Mouse (Mus musculus): ENCODE data around the gene H2-Aa. TPM values are rescaled to one million over a fixed set of nuclear protein-coding genes. Genes with fewer than 3 reads are reported as not detected.

H2-Aa gene
- polyA plus RNA-seq, 1 experiment from 2014 or later, result 0.11 TPM

DNA sequence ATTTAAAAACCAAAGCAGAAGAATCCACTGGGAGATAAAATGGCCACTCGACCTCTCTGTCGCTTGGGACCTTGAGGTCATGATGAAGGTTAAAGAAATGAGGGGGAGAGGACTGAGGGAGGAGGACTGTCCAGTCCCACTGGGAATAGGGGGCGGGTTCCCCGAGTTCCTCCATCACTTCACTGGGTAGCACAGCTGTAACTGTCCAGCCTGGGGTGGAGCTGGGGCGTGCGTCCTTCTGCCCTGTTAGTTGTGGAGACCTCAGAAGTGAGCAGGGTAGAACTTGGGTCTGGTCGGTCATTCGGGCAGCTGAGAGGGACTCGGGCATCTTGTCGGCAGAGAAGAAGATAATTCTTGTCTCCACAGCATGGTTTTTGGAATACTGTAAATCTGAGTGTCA, 21.6 kb upstream of the H2-Aa start:
- WGBS, result 27% methylated on average over 10 of the region's 10 CpGs
- H3K9me3 ChIP-seq, result no peaks in the 10 kb centered on the region
- H3K4me3 ChIP-seq, result peak overlapping the region; percentile 71
- DNase-seq (ENCODE audit: low spot score), result peak; percentile 74
- peaks cover 11% of the 10 kb centered on the region for H3K4me1 ChIP-seq
- H3K27ac ChIP-seq, result peak overlapping the region; percentile 86
- H3K36me3 ChIP-seq, result no peaks in the 10 kb centered on the region
- peaks cover 5% of the 10 kb centered on the region; the same call in 1 of the 2 replicates for H3K27me3 ChIP-seq (ENCODE audit: insufficient read depth, poor library complexity, severe bottlenecking)

DNA sequence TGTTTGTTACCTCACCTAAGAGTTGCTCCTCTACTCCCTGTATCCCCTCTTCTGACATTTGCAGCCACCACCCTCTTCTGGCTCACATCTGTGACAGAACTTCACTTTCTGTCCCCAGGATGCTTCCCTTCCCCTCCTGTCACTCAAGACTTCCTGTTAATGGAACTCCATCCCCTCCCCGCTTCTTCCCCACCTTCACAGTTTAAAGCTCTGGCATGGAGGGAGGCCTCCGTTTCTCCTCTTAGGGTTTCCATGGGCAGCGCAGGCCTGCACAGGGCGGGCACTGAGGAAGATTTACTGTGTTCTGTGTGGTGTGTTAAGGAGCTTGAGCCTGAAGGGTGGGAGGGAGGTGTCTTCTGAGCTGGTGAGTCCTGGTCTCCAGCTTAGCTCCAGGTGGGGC, 20.5 kb upstream of the H2-Aa start:
- Histone ChIP-seq H3K9me3 (no peaks in the 10 kb centered on the region), H3K4me1 (peaks cover 11% of the 10 kb centered on the region), H3K27ac (no peak overlapping the region), H3K36me3 (no peaks in the 10 kb centered on the region), H3K27me3 (ENCODE audit: insufficient read depth, poor library complexity, severe bottlenecking) (peaks cover 5% of the 10 kb centered on the region; the same call in 1 of the 2 replicates), H3K4me3 (no peak overlapping the region; the same call in 1 of the 2 replicates)
- WGBS, result 69% methylated on average over 4 of the region's 4 CpGs
- peak; percentile 51 for DNase-seq (ENCODE audit: low spot score)

DNA sequence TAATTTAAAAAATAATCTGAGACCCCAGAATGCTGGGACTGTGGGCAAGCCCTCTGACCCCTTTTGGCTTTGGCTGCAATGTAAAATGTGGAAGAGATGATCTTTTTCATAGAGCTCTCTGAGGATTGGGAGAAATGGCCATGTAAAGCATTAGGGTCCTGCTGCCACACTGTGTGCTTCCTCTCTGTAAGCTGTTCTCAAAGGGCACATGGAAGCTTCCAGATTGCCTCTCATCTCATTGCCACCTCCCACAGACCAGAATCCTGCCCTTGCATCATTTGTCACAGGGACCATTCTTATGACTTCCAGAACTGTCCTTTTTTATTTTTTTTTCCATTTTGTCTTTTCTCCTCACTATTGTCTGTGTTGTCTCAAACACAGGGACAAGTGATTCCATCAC, 19.6 kb upstream of the H2-Aa start:
- peak; percentile 38 for DNase-seq (ENCODE audit: low spot score)
- Histone ChIP-seq H3K4me1 (peaks cover 11% of the 10 kb centered on the region), H3K27me3 (ENCODE audit: insufficient read depth, poor library complexity, severe bottlenecking) (peaks cover 5% of the 10 kb centered on the region; the same call in 1 of the 2 replicates), H3K36me3 (no peaks in the 10 kb centered on the region), H3K4me3 (no peak overlapping the region), H3K9me3 (no peaks in the 10 kb centered on the region), H3K27ac (no peak overlapping the region)

DNA sequence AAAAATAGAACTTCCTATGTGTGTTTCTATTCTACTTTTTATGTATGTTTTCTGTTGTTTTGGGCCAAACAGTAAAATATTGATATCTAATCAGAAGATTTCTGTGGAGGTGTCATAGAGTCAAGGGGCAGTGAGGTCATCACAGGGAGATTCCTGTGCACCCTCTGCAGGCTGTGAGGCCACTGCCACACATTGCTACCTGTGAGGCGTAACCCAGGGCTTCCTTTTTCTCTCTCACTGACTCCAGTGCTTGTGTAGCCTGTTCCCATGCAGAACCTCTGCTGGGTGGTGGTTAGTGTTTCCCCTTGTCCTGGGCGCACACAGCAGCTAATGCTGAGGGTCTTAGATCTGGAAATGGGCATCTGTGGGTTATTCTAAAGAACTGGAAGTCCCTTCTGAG, 18.8 kb upstream of the H2-Aa start:
- H3K4me1 ChIP-seq, result peaks cover 11% of the 10 kb centered on the region
- no peak for DNase-seq (ENCODE audit: low spot score)
- WGBS, result 83% methylated on average over 2 of the region's 2 CpGs
- no peak overlapping the region for H3K27ac ChIP-seq
- no peaks in the 10 kb centered on the region for H3K36me3 ChIP-seq
- peaks cover 5% of the 10 kb centered on the region; the same call in 1 of the 2 replicates for H3K27me3 ChIP-seq (ENCODE audit: insufficient read depth, poor library complexity, severe bottlenecking)
- no peak overlapping the region for H3K4me3 ChIP-seq
- no peaks in the 10 kb centered on the region for H3K9me3 ChIP-seq

DNA sequence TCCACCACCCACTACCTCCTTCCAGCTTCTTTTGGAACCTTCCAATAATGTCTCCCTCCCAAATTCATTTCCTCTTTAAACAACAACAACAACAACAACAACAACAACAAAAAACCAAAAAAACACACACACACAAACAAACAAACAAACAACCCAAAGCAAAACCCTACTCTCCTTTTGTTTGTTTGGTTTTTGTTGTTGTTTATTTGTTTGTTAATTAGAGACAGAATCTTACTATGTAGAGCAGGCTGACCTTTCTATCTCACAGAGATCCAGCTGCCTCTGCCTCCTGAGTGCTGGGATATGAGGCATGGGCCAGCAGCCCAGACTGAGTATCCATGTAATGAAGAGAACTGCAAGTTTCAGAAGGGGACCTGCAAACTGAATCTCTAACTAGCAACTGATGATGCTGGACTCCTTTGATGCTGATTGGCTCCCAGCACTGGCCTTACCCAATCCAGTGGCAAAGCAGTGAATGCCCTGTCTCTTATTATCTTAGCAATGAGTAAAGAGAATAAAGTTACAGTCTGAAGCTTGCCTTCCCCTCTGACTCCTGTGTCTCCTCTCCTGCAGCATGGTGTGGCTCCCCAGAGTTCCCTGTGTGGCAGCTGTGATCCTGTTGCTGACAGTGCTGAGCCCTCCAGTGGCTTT, 17.9 kb upstream of the H2-Aa start, which contains the start of gene H2-Eb1:
Gene H2-Eb1, plus strand, starts transcription at position 488 of the 651 bp plus-strand sequence.
- Histone ChIP-seq H3K36me3 (no peaks in the 10 kb centered on the region), H3K4me3 (no peak within 1 kb of the TSS), H3K27me3 (ENCODE audit: insufficient read depth, poor library complexity, severe bottlenecking) (peaks cover 5% of the 10 kb centered on the region; the same call in 1 of the 2 replicates), H3K9me3 (no peaks in the 10 kb centered on the region), H3K4me1 (peaks cover 11% of the 10 kb centered on the region), H3K27ac (no peak within 1 kb of the TSS)
- peak; percentile 80 for DNase-seq (ENCODE audit: low spot score)

DNA sequence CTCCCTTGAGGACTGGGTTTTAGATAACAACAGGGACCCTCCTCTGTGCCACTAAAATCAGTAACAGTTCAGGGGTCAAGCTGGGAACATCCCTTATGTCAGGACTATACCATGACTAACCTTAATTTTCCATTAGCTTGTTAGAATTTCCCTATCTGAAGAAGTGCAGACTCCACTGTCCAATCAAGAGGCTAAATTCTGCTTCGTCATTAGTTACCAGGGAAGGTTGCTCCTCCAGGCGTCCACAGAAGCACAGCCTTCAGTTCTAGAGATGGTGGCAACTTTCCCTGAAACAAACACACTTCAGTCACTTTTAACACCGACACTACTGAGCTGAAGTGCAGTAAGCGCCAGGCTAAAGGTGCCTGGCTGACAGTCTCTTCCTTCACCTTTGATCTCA, 17.1 kb upstream of the H2-Aa start:
- DNase-seq (ENCODE audit: low spot score), result no peak
- H3K27me3 ChIP-seq (ENCODE audit: insufficient read depth, poor library complexity, severe bottlenecking), result peaks cover 5% of the 10 kb centered on the region; the same call in 1 of the 2 replicates
- no peak overlapping the region for H3K4me3 ChIP-seq
- peaks cover 8% of the 10 kb centered on the region for H3K4me1 ChIP-seq
- H3K27ac ChIP-seq, result no peak overlapping the region
- 18% methylated on average over 4 of the region's 4 CpGs for WGBS
- no peaks in the 10 kb centered on the region for H3K9me3 ChIP-seq
- H3K36me3 ChIP-seq, result no peaks in the 10 kb centered on the region

DNA sequence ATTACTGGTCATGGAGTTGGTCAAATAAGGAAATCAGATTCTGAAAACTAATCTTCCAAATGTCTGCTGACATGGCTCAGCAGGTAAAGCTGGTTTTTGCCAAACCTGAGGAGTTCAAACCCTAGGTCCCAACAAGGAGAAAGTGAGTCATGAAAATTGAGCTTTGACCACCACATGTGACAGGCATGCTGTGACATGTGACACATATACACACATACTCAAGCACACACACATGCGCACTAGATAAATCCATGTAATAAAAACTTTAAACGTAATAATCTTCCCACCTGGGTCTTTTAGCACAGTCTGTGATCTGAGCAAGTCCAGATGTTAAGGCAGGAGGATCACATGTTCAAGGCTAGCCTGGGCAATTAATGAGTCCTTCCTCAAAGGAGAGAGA, 16.2 kb upstream of the H2-Aa start:
- H3K27me3 ChIP-seq (ENCODE audit: insufficient read depth, poor library complexity, severe bottlenecking), result peaks cover 5% of the 10 kb centered on the region; the same call in 1 of the 2 replicates
- H3K9me3 ChIP-seq, result no peaks in the 10 kb centered on the region
- no peaks in the 10 kb centered on the region for H3K36me3 ChIP-seq
- H3K27ac ChIP-seq, result no peak overlapping the region
- DNase-seq (ENCODE audit: low spot score), result no peak
- 79% methylated on average over 2 of the region's 2 CpGs for WGBS
- no peak overlapping the region for H3K4me3 ChIP-seq
- no peaks in the 10 kb centered on the region for H3K4me1 ChIP-seq

DNA sequence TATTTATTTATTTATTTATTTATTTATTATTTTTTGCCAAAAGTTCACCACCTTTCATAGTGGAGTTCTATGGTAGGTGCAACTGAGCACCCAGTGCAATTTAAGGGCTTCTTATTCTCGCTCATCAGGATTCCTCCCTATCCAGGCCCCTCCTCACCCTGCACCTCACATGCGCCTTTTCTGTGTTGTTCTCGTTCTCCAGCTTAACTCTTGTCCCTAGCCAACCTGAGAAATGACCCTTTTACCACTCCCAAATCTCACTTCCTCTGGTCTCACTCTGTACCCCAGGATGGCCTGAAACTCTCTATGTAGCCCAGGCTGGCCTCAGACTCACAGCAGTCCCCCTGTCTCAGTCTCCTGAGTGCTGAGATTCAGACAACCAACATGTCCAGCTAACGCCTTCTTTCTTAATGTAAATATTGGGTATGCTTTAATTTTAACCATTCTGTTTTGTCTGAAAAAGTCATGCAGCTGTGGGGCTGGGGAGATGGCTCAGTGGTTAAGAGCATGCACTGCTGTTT, 14.1 kb upstream of the H2-Aa start:
- no peaks in the 10 kb centered on the region for H3K9me3 ChIP-seq
- H3K36me3 ChIP-seq, result no peaks in the 10 kb centered on the region
- H3K4me3 ChIP-seq, result no peak overlapping the region
- H3K27me3 ChIP-seq (ENCODE audit: insufficient read depth, poor library complexity, severe bottlenecking), result peaks cover 13% of the 10 kb centered on the region
- DNase-seq (ENCODE audit: low spot score), result no peak
- 84% methylated on average over 4 of the region's 4 CpGs for WGBS
- no peak overlapping the region for H3K27ac ChIP-seq
- no peaks in the 10 kb centered on the region for H3K4me1 ChIP-seq

DNA sequence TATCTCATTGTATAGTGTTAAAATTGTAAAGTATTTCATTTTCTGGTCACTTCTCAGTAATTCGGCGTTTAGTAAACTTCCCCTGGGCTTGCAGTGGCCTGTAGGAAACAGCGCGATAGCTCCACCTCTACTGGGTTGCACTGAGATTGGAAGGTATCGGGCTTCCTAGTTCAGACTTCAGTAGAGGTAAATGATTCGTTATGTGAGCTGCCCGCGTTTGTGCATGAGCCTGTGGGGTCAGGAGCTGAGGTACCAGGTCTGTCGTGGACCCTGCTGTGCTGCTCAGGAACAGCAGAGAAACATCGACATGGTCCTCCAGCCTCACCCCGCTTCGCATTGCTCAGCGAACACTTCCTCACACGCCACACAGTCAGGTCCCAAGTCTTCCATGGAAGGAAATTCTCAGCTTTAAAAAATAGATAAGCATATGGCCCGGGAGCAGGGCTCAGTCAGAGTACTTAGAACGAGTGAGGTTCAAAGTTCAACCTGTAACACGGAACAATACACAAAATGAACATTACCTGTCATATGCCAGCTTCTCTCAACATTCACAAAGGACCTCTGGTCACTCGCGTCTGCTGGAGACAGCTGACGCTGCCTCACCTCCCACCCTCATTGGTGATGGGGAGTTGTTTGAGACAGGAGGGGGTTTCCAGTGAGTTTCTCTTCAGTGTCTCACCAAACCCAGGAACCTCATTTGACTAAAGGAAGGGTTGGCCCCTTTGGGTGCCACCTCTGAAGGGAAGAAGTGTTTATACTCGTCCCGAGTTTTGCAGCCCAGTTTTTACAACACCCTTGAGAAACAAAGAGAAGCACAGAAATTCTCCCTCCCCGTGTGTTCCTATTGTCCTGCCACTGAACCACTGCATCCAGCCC, 13.3 kb upstream of the H2-Aa start:
- peaks cover 15% of the 10 kb centered on the region for H3K27me3 ChIP-seq (ENCODE audit: insufficient read depth, poor library complexity, severe bottlenecking)
- 72% methylated on average over 23 of the region's 23 CpGs for WGBS
- no peak for DNase-seq (ENCODE audit: low spot score)
- no peaks in the 10 kb centered on the region for H3K36me3 ChIP-seq
- no peak overlapping the region for H3K27ac ChIP-seq
- no peaks in the 10 kb centered on the region for H3K4me1 ChIP-seq
- H3K9me3 ChIP-seq, result no peaks in the 10 kb centered on the region
- H3K4me3 ChIP-seq, result no peak overlapping the region

DNA sequence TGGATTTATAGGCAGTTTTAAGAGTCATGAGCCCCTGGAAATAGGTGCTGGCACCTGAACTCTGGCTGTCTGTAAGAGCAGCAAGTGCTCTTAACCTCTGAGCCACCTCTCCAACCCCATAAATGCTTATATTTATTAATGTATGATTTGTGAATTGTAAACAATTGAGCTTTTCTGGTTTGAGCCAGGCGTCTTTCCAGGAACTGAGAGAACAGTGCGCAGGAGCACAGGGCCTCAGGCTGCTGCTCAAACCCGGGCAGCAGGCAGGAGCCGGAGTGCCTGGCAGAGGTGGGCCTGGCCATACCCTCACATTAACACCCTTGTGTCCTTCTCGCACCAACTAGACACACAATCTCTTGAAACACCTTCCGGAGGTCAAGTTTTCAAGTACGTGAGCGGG, 12.4 kb upstream of the H2-Aa start:
- Histone ChIP-seq H3K4me1 (no peaks in the 10 kb centered on the region), H3K27me3 (ENCODE audit: insufficient read depth, poor library complexity, severe bottlenecking) (peaks cover 15% of the 10 kb centered on the region), H3K4me3 (no peak overlapping the region), H3K27ac (no peak overlapping the region), H3K36me3 (no peaks in the 10 kb centered on the region), H3K9me3 (no peaks in the 10 kb centered on the region)
- DNase-seq (ENCODE audit: low spot score), result no peak
- 85% methylated on average over 8 of the region's 8 CpGs for WGBS

DNA sequence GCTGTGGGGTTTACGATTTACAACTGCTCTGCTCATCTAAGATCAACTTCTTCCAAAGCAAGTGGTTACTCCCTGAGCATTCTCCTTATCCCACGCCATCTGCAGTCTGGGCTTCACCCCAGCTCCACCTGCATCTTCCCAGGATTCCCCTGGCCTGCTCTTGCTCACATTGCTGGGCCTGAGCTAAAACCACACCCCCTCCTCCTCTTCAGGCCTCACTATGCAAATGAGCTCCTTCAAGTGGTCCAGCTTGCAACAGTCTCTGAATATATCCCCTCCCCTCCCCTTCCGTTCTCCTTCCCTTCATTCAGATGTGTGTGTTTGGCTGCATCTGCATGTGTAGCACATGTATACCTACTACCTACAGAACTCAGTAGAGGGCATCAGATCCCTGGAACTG, 11.7 kb upstream of the H2-Aa start:
- no peak overlapping the region for H3K4me3 ChIP-seq
- H3K36me3 ChIP-seq, result no peaks in the 10 kb centered on the region
- no peak for DNase-seq (ENCODE audit: low spot score)
- peaks cover 15% of the 10 kb centered on the region for H3K27me3 ChIP-seq (ENCODE audit: insufficient read depth, poor library complexity, severe bottlenecking)
- H3K4me1 ChIP-seq, result no peaks in the 10 kb centered on the region
- WGBS, result 65% methylated on average over 3 of the region's 3 CpGs
- H3K9me3 ChIP-seq, result no peaks in the 10 kb centered on the region
- H3K27ac ChIP-seq, result no peak overlapping the region

DNA sequence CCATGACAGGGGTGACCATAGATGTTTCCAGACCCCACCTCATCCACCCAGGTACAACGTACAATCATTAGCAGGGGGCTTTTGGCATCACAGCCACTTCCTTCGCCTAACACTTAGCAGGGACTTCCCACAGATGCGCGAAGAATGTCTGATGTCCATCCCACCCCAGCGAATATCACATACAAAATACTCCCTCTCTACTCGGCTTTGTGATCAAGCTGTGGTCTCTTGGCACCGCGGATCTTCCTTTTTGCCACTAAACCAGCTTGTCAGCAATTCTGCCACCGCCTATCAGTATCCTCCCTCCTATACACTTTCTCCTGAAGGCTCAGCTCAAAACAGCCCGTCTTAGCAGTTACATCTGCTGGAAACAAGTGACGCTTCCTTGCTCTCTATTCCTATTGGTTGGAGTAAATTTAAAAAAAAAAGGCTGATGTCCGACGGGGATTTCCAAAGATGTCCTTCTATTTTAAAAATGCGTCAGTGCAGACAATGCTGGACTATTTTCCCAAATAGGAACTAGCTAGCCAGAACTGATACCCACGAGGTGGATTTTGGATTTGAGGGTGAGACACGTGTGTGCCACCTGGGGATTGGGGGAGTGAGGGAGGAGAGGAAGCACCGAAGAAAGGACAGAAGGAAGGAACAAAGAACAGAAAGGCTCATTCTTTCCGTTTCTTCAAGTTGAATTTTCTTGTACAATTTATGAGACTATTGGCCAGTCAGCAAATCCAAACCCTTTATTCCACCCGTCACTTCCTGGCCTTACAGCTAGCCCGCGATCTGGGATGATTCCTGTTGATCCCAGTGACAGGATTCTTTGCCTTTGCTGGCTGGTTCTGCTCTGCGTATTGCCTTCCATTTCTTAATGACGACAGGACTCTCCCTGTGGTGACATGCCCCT, 8.5 kb upstream of the H2-Aa start:
- WGBS, result 22% methylated on average over 23 of the region's 23 CpGs
- H3K27me3 ChIP-seq (ENCODE audit: insufficient read depth, poor library complexity, severe bottlenecking), result peaks cover 15% of the 10 kb centered on the region
- H3K4me3 ChIP-seq, result peak overlapping the region; percentile 47; the same call in 1 of the 2 replicates
- H3K9me3 ChIP-seq, result no peaks in the 10 kb centered on the region
- no peak overlapping the region for H3K27ac ChIP-seq
- H3K4me1 ChIP-seq, result no peaks in the 10 kb centered on the region
- no peaks in the 10 kb centered on the region for H3K36me3 ChIP-seq
- no peak for DNase-seq (ENCODE audit: low spot score)
